Mouse (Mus musculus): ENCODE results near the gene Hsf5. TPM values are rescaled to one million over a fixed set of nuclear protein-coding genes. Genes with fewer than 3 reads are reported as not detected.

Hsf5 gene
- total RNA-seq, 2 experiments from 2014 or later = 0.19 TPM; not detected in 1

GRCm38 (mm10) chr11:87587211-87587874, 29.6 kb upstream of the Hsf5 start:
- ATAC-seq (replicated peaks; ENCODE audit: low FRiP score, low TSS enrichment, poor library complexity, severe bottlenecking) = no peak

GRCm38 (mm10) chr11:87589605-87590004, 27.4 kb upstream of the Hsf5 start:
- ATAC-seq (replicated peaks; ENCODE audit: low FRiP score, low TSS enrichment, poor library complexity, severe bottlenecking) = no peak

- no peak for ATAC-seq (replicated peaks; ENCODE audit: low FRiP score, low TSS enrichment, poor library complexity, severe bottlenecking)
Measured at GRCm38 (mm10) chr11:87590841-87591525, 26.0 kb upstream of the Hsf5 start.

GRCm38 (mm10) chr11:87591526-87592353, 25.2 kb upstream of the Hsf5 start, which contains the start of gene Mtmr4:
TSS of gene Mtmr4 (plus strand) at chr11:87592162.
- peak; percentile 93 for ATAC-seq (replicated peaks; ENCODE audit: low FRiP score, low TSS enrichment, poor library complexity, severe bottlenecking)

GRCm38 (mm10) chr11:87592354-87592695, 24.6 kb upstream of the Hsf5 start:
- ATAC-seq (replicated peaks; ENCODE audit: low FRiP score, low TSS enrichment, poor library complexity, severe bottlenecking) = peak; percentile 8

GRCm38 (mm10) chr11:87592713-87593598, 24.0 kb upstream of the Hsf5 start:
- no peak for ATAC-seq (replicated peaks; ENCODE audit: low FRiP score, low TSS enrichment, poor library complexity, severe bottlenecking)

GRCm38 (mm10) chr11:87595327-87595841, 21.6 kb upstream of the Hsf5 start:
- ATAC-seq (replicated peaks; ENCODE audit: low FRiP score, low TSS enrichment, poor library complexity, severe bottlenecking) = peak; percentile 62

GRCm38 (mm10) chr11:87595976-87596375, 21.0 kb upstream of the Hsf5 start:
- ATAC-seq (replicated peaks; ENCODE audit: low FRiP score, low TSS enrichment, poor library complexity, severe bottlenecking) = no peak

- no peak for ATAC-seq (replicated peaks; ENCODE audit: low FRiP score, low TSS enrichment, poor library complexity, severe bottlenecking)
Measured at GRCm38 (mm10) chr11:87596492-87596891, 20.5 kb upstream of the Hsf5 start.

- ATAC-seq (replicated peaks; ENCODE audit: low FRiP score, low TSS enrichment, poor library complexity, severe bottlenecking) = no peak
Measured at GRCm38 (mm10) chr11:87597061-87597460, 19.9 kb upstream of the Hsf5 start.

GRCm38 (mm10) chr11:87599395-87600089, 17.4 kb upstream of the Hsf5 start:
- no peak for ATAC-seq (replicated peaks; ENCODE audit: low FRiP score, low TSS enrichment, poor library complexity, severe bottlenecking)

- ATAC-seq (replicated peaks; ENCODE audit: low FRiP score, low TSS enrichment, poor library complexity, severe bottlenecking) = no peak
Measured at GRCm38 (mm10) chr11:87600322-87600853, 16.6 kb upstream of the Hsf5 start.

- no peak for ATAC-seq (replicated peaks; ENCODE audit: low FRiP score, low TSS enrichment, poor library complexity, severe bottlenecking)
Measured at GRCm38 (mm10) chr11:87602234-87602633, 14.7 kb upstream of the Hsf5 start.

- ATAC-seq (replicated peaks; ENCODE audit: low FRiP score, low TSS enrichment, poor library complexity, severe bottlenecking) = no peak
Measured at GRCm38 (mm10) chr11:87603571-87603970, 13.4 kb upstream of the Hsf5 start.

GRCm38 (mm10) chr11:87609264-87609663, 7.7 kb upstream of the Hsf5 start:
- ATAC-seq (replicated peaks; ENCODE audit: low FRiP score, low TSS enrichment, poor library complexity, severe bottlenecking) = no peak

GRCm38 (mm10) chr11:87611547-87611946, 5.4 kb upstream of the Hsf5 start:
- ATAC-seq (replicated peaks; ENCODE audit: low FRiP score, low TSS enrichment, poor library complexity, severe bottlenecking) = no peak

- ATAC-seq (replicated peaks; ENCODE audit: low FRiP score, low TSS enrichment, poor library complexity, severe bottlenecking) = no peak
Measured at GRCm38 (mm10) chr11:87613972-87614371, 3.0 kb upstream of the Hsf5 start.

- ATAC-seq (replicated peaks; ENCODE audit: low FRiP score, low TSS enrichment, poor library complexity, severe bottlenecking) = no peak
Measured at GRCm38 (mm10) chr11:87615551-87615950, 1.4 kb upstream of the Hsf5 start.
